Mouse (Mus musculus) cerebellum, adult 18-20 months (tissue): ENCODE measurements around the gene Ltb.

ENCODE experiments used
- DNase-seq, 2 experiments: peaks; one replicate each; pipeline ENCODE4 v3.0.0; 2021

Ltb gene

DNA sequence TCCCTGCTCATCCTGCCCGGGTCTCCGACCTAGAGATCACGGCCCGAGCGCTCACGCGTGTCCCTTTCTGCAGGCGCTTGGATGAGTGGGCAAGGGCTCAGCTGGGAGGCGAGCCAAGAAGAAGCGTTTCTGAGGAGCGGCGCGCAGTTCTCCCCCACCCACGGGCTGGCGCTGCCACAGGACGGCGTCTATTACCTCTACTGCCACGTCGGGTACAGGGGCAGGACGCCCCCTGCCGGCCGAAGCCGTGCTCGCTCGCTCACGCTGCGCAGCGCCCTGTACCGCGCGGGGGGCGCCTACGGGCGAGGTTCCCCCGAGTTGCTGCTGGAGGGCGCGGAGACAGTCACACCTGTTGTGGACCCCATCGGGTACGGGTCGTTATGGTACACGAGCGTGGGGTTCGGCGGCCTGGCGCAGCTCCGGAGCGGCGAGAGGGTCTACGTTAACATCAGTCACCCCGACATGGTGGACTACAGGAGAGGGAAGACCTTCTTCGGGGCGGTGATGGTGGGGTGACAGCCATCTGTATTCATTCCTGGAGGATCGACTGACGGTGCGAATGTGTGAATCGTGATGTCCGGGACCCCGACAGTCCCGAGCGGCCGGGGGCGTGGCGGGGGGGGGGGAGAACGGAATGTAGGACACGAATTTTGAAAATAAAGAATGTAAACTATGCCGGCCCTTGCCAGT lies 1.5 kb downstream of the Ltb start:
- DNase-seq, result peak; percentile 49 to 66

DNA sequence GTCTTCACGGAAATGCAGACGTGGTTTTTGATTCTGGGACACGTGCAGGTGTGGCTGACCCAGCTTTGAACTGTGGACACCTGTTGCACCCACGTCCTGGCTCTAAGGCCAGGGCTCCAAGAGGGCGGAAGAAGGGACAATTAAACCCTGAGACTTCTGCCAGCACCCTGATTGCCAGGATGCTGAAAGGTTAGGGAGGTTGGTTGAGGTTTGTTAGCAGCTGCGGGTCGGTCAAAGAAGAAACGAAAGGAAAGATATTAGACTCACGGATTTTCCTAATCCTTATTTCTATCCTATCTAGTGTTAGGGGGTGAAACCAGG lies 2.0 kb downstream of the Ltb start:
- DNase-seq, result no peak

DNA sequence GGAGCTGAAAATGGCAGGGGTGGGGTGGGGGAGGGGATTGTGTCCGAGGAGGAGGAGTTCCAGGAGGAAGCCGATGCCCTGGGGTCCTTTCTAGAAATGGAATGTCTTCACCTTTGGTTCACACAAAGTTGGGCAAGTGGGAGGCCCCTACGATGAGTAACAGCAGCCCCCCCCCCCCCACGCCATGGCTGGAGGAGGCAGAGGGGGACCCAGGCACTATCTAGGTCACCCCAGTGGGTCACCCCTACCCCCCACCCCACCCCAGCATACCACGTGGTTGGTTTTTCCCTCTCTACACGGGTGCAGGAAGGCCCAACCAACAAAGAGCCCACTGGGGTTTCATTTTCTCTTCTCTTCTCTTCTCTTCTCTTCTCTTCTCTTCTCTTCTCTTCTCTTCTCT lies 2.9 kb downstream of the Ltb start:
- DNase-seq, result no peak

DNA sequence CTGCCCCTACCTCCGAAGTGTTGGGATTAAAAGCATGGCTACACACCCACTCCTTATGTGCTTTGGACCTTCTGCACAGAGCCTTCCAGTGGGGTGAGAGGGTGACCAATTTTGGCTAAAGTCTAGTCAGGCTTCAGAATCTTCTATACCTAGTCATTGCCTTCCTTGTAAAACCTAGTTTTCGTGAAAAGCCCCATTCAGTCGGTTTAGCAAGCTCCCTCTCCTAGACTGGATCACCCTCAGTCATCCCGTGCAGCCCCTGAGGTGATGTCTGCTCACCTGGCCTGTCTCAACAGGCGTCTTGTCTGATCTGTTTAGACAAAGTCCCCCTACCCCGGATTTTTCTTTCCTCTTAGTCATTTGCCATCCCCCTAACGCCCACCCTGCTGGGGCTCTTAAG lies 3.8 kb downstream of the Ltb start:
- no peak for DNase-seq

DNA sequence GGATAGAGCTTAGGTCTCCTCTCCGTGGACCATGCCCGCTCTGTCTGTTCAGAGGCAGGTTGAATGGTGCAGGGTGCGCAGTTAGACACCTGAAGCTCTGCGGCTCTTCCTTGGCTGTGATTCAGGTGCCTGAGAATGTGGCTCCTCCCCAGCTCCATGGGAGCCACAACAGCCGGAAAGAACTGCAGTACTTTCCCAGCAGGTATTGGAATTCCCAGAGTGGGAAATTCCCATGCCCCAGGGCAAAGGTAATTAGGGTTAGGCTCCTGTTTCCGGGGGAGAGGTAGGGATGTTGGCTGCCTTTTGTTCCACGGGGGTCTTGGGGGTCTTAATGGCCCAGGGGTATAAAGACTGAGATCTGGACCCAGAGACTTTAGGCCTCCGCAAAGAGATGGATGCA lies 4.7 kb downstream of the Ltb start:
- no peak for DNase-seq

DNA sequence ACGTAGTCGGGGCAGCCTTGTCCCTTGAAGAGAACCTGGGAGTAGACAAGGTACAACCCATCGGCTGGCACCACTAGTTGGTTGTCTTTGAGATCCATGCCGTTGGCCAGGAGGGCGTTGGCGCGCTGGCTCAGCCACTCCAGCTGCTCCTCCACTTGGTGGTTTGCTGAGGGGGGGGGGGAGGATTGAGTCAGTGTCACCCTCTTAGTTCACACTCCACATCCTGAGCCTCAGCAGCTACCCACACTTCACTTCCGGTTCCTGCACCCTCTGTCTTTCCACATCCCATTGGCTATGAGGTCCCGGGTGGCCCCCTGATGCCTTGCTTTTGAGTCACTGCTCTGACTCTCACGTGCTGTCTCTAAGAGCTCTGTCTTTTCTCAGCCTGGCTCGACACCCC lies 6.2 kb downstream of the Ltb start:
- no peak for DNase-seq

DNA sequence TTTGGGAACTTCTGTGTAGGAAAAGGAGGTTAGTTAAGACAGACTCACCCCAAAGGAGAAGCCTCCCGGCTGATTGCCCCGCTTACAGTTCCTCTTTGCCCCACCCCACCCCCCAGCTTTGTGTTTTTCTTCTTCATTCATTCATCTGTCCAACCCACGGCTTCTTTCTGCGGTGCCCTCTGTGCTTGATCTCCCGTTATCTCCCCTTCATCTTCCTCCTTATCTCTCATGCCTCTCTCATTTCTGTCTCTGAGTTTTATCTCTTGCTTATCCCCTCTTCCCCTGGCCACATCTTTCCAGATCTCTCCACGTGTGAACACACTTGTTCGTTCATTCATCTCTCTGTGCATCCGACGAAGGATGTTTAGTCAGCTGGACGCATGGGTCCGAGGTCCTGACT lies 6.9 kb downstream of the Ltb start:
- no peak for DNase-seq

DNA sequence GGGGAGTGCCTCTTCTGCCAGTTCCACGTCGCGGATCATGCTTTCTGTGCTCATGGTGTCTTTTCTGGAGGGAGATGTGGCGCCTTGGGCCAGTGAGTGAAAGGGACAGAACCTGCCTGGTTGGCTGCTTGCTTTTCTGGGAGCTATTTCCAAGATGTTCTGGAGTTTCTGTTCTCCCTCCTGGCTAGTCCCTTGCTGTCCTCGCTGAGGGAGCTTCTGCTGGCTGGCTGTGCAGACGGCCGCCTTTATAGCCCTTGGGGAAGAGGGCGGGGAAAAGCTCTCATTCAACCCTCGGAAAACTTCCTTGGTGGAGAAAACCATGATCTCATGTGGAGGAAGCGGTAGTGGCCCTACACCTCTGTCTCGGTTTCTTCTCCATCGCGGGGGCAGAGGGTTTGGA lies 7.5 kb downstream of the Ltb start, which contains the start of gene Tnf:
Gene Tnf, minus strand, starts transcription at position 221 of the 400 bp plus-strand sequence.
- no peak for DNase-seq

DNA sequence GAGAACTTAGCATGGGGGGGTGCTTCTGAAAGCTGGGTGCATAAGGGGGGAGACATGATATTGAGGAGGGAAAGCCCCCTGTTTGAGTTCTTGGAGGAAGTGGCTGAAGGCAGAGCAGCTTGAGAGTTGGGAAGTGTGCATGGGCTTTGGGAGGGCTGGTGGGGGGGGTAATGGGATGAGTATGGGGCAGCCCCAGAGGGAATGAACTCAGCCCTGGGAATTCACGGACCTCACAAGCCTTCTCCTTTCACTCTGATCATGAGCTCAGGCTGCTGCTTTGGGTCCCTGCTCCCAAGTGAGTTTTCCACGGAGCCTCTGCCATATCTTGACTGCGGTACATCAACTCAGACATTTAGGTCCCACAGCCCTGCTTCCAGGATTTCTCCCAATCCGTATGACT lies 8.2 kb downstream of the Ltb start:
- DNase-seq, result no peak

DNA sequence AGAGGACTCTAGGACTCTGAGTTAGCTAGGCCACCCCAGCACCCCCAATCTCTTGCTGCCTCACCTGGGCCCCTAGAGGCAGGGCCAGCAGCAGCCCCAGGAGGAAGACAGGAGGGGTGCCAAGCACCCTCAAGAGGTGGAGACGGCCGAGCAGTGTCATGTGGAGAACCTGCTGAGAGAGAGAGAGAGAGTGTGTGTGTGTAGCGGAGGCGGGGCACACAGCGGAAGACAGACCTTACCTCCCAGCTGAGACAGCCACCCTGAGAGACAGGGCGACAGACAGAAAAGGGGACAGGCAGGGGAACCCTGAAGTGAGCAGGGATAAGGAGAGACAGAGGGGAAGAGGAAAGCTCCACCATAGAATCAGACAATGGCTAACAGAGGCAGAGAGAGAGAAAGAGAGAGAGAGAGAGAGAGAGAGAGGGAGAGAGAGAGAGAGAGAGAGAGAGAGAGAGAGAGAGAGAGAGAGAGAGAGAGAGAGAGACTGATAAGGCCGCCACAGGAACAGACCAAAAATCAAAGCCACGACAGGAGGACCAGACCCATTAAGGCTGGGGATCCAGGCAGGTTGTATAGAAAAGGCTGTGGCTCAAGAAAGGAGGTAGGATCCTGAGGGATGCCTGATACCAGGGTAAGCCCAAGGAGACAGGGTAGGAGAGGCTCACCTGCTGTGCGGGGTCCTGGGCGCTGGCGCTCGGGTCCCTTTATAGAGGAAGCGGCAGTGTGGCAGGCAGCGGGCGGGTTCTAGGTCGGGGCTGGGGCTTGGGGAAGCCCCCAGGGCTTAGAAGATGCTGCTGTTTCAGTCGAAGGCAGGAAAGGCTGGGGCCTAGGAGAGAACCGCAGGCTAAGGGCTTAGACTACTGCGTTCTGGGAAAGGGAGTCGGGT lies 10.5 kb downstream of the Ltb start, which contains the start of gene Lta:
Gene Lta, minus strand, starts transcription at position 858 of the 886 bp plus-strand sequence.
- no peak for DNase-seq

DNA sequence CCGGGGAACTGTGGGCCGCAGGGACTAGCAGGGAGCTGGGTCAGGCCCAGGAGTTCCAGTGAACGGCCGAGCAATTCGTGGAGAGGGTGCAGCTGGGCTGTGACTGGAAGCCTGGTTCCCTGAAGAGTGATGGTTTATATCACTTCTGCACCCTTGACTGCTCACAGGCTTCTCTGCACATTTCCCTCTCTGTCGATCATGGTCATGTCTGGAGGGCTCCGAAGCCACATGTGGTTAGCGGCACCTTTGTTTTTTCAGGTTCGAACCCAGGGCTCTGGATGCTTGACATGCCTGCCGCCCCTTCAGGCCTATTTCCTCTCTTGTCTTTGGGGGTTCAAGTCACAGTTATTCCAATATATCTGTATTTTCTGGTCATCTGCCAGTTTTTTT lies 11.1 kb downstream of the Ltb start:
- DNase-seq, result no peak

DNA sequence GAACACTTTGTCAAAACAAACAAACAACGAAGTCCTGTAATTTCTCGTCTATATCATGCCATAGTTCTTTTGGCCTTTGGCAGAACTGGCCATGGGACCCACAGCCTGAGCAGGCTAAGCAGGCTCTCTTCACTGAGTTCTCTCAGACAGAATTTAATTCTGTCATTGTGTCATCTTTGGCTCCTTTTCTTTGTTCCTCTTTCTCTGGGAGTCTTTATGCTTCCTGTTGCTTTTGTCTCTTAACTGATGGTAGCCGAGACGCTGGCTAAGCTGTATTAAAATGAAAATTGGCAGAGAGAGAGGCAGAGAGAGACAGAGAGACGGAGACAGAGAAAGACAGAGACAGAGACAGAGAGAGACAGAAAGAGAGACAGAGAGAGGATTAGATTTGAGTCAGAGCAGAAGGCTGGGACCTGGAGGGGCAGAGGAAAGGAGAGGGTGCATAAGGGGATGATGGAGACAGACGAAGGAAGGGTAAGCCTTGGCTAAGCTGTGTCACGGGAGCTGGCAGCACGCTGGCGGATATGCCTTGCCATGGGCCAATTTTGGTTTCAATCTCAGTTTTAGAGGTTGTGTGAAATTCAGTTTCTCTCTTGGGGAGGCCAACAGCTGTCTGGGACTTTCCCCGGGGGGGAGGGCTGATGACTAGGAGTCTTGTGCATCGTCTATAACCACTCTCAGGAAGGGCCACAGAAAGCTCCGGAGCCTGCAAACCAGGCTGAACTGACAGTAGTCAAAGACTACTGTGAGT lies 15.7 kb downstream of the Ltb start:
- DNase-seq, result no peak

DNA sequence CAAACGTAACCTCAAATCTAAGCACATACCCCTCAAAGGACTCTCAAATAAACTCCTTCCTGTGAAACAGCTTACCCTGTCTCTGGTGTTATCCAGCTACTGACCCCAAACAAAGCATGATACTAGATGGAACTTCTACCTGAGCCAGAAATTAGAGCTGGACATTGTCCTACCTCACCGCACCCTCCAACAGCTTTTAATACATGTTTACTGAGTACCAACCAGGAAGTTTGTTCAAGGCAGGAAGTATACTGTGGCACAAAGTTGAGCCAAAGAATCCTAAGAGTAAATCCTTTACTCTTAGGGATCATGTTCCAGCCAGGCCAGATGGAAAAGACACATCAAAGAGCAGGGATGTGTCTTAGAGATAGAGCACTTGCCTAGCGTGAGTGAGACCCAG lies 16.4 kb downstream of the Ltb start:
- DNase-seq, result no peak

DNA sequence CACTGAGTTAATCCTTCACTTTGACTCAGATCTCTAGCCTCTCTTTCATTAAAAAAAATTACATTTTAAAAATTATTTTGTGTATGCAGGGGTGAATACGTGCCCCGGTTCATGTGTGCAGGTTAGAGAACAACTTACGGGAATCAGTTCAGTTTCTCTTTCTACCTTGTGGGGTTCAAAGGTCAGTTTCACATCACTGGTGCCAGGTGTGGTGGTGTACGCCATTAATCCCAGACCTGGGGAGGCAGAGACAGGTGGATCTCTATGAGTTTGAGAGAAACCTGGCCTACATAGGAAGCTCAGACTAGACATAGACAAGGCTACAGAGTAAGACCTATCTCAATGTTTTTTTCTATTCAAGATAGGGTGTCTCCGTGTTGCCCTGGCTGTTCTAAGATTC lies 18.8 kb downstream of the Ltb start:
- no peak for DNase-seq

DNA sequence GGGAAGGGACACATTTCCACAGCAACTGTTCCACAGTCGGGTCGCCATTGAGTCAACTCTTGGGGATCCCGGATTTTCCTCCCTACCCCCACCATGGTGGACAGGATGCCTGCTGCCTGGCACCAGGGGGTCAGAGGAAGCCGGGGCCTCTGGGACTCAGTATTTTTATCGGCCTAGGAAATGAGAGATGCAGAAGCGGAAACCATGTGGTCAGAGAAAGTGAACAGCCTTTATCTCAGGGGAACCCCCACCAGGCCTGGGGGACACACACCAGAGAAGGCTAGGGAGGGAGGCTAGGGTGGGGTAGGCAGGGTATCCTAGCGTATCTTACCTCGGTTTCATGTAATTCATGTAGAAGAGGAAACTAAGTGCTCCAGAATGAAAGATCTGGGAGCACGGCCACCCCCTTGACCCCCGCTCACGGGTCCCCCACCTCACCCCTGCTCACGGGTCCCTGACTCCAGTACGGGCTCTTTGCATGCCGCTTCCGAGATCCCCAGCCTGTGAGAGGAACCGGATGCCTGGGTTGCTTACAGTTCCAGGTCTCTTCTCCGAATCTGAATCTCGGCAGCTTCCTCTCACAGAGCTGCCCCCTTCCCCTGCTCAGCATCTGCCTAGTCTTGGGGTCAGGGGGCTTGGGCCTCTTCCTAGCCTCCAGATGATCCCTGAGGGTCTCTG lies 24.4 kb downstream of the Ltb start:
- DNase-seq, result no peak

DNA sequence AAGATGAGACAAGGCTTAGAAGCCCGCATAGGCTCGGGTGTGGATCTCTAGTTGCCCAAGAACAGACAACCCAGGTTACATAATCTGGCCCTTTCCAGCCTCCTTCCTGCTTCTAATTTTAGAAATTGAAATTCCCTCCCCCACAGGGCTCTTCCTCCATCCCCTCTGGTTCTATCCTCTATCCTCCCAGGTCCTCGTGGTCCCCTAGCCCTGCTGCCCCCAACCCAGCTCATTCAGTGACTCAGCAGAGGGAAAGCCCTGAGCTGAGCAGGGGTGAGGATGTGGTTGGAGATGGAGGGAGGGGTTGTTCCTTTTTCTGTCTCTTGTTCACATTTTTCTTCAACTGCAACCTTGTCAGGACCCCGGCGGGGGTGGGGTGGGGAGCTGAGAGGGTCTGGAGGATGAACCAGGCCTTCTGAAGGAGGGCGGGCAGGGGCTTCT lies 25.4 kb downstream of the Ltb start:
- no peak for DNase-seq

DNA sequence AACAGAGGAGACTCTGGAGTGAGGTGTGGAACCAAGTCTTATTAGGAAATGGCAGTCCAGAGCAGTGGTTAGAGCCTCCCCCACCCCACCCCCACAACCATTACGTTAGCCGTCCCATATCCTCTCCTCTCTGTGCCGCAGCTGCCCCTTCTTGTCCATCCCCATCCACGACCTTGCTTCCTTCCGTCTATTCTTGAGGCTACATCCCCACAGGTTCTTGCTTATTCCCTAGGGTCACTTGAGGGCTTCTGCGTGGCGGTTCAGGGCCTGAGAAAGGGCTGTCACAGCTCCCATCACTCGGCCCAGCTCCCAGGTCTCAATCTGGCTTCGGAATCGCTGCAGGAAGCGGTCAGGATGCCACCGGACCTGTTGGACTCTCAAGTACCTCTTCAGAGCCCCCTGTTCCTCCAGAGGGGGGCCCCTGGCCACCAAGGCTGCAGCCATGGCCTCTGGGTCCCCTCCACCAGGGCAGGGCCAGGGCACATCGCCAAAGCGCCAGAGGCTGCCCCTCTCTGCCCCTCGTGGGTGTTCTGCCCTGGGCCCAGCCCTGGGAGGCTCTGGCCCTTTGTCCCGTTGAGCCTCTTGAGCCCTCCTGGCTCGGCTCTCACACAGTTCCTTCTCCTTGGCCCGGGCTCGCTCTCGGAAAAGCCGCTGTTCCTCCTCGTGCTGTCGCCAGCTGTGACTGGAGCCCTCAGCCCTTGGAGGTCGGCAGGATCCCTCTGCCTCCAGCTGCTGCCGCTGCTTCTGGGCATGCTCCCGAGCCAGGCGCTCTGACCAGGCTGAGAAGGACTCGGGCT lies 26.1 kb downstream of the Ltb start, which contains the start of gene Gm16181:
Gene Gm16181, plus strand, starts transcription at position 679 of the 797 bp plus-strand sequence.
- no peak for DNase-seq

DNA sequence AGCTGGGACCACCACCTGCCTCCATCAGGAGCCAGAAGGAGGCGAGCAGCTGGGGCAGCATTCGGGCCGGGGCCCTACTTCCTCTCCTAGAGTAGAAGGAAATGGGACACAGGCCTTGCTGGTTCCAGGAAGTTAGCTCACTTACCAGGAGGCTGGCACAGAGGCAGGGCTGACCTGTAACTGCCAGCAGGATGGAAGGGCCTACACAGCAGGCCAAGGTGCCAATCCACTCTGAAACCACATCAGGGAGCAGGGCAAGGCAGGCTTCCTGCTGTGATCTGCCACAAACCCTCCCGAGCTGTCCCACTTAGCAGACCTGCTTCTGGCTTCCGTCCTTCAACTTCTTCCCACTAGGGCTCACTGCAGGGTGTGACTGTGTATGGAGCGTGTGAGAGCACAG lies 28.1 kb downstream of the Ltb start:
- no peak for DNase-seq

DNA sequence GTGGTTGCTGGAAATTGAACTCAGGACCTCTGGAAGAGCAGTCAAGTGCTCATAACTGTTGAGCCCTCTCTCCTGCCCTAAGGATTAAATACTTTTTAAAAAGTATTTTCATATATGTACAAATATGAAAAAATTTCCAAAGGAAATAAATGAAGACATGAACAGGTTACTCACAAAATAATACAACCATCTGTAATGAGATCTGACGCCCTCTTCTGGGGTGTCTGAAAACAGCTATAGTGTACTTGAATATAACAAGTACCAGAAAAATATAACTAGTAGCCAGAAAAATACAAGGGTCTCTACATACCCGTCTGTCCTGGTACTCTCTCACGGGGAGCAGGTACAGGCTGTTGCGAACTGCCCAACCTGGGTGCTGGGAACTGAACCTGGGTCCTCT lies 30.4 kb downstream of the Ltb start:
- no peak for DNase-seq

DNA sequence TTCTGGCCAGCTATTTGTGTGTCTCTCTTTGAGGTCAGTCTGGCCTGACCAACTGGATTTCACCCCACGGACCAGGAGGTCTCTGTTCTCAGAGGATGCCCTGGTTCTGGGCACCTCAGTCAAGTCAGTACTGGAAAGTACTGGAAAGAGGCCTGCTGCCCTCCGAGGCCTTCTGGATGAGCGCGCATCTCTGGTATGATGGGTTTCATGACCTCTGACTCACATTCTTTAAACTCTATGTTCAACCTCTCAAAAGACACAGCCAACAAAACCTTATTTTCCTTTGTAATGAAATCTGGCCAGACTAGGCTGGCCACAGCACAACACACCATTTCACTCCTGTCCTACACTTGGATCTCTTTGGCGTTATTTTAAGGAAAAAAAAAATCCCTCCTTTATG lies 31.2 kb downstream of the Ltb start:
- no peak for DNase-seq

DNA sequence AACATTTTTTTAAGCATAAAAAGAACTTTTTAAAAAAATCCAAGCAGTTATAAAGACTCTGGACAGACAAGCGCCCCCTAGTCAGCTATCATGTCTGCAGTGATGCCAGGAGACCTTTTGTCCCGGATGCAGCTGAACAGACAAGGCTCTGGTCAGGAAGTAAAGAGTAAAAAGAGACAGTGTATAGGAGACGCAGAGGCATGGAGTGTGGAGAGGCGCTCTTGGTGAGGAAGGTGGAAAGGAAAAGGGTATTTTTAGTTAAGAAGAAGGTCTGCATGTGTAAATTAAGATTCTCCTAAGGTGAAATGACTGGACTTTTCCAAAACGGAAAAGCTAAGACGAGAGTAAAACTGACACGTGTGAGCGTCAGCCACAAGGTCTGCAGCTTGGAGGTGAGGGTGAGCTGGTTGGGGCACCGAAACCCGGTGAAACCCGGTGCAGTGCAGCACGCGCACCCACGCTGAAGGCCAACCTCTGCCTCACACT lies 32.4 kb downstream of the Ltb start:
- DNase-seq, result no peak

DNA sequence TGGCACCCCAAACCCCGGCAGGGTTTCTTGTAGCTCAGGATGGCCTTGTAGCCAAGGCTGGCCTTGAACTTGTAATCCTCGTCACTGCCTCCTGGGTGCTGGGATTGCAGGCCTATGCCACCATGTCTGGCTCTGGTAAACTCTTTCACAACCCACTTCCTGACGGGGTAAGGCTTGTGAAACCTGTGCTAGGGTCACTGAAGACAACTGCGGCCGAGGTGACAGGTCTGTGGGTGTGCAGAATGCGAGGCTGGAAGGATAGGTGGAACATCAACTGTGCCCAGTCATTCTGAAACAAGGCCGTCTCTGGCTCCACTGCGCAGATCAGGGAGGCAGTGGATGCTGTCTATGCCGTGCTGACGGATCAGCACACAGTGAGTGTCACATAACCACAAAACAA lies 36.8 kb downstream of the Ltb start:
- DNase-seq, result no peak
